Mouse (Mus musculus) E14TG2a.4 (cell line): Measurements from ENCODE around the gene Chit1.

Experiments
- CTCF ChIP-seq: conservative IDR thresholded peaks from 2 replicates; pipeline ENCODE4 v1.5.1; 2014; ENCODE audit warnings: low read length
- NANOG ChIP-seq: IDR thresholded peaks from 2 replicates; pipeline ENCODE4 v1.6.1; 2014; ENCODE audit warnings: borderline replicate concordance, low read length, mixed read lengths
- POU5F1 ChIP-seq: IDR thresholded peaks from 2 replicates; pipeline ENCODE4 v1.6.1; 2014; ENCODE audit warnings: low read length, borderline replicate concordance

GRCm38 (mm10) chr1:134188217-134188616 lies 77.2 kb downstream of the Chit1 start:
- TF ChIP-seq CTCF (no peak), POU5F1 (no peak), NANOG (no peak)
